Mouse (Mus musculus) hindbrain, embryonic 12.5 days (tissue): ENCODE measurements around the gene Otud5. TPM values are rescaled to one million over a fixed set of nuclear protein-coding genes. Genes with fewer than 3 reads are reported as not detected.
A peak's percentile ranks its signal among the peaks of the same experiment; 100 is the strongest.

Source experiments
- ATAC-seq: fragments of 200-750 bp; cut with Nextera tagmentation; 2 replicates; pipeline ENCODE4 v1.8.0; 2017; ENCODE audit warnings: moderate TSS enrichment; ENCODE audit not compliant: low FRiP score
- H3K27ac ChIP-seq: fragments of 300-500 bp; sonication (generic); 2 replicates; pipeline ENCODE4 v1.5.1; 2016; ENCODE audit warnings: mild to moderate bottlenecking
- H3K27me3 ChIP-seq: fragments of 300-500 bp; sonication (generic); 2 replicates; pipeline ENCODE4 v1.6.1; 2016; ENCODE audit warnings: mild to moderate bottlenecking
- H3K36me3 ChIP-seq: fragments of 300-500 bp; sonication (generic); 2 replicates; pipeline ENCODE4 v1.6.1; 2016; ENCODE audit warnings: mild to moderate bottlenecking
- H3K4me1 ChIP-seq: fragments of 300-500 bp; sonication (generic); 2 replicates; pipeline ENCODE4 v1.6.1; 2016
- H3K4me2 ChIP-seq: fragments of 300-500 bp; sonication (generic); replicated peaks from 2 replicates; pipeline ENCODE4 v1.6.1; 2016; ENCODE audit warnings: mild to moderate bottlenecking
- H3K4me3 ChIP-seq: fragments of 300-500 bp; sonication (generic); 2 replicates; pipeline ENCODE4 v1.5.1; 2016; ENCODE audit warnings: mild to moderate bottlenecking
- H3K9ac ChIP-seq: fragments of 300-500 bp; sonication (generic); 2 replicates; pipeline ENCODE4 v1.6.1; 2016; ENCODE audit warnings: mild to moderate bottlenecking, moderate library complexity
- H3K9me3 ChIP-seq: fragments of 300-500 bp; sonication (generic); replicated peaks from 2 replicates; pipeline ENCODE4 v1.6.1; 2016; ENCODE audit warnings: mild to moderate bottlenecking
- WGBS: fragments of 180-500 bp; shearing (Covaris S2); methylation state at CpG from one replicate; pipeline ENCODE4 v1.1.7; 2016; 5-methylcytosine and 5-hydroxymethylcytosine counted together
- polyA plus RNA-seq: library from polyadenylated mRNA; unstranded; fragments of >200 nt; fragmentation: Nextera tagmentation; extraction: Ambion mirVana; gene quantifications from 2 replicates; pipeline ENCODE4 v1.2.1, GENCODE M21; 2016

Otud5 gene
- polyA plus RNA-seq, 1 experiment from 2014 or later, result 60.8 TPM

GRCm38 (mm10) chrX:7859191-7859753 lies 18.1 kb downstream of the Otud5 start:
- no peak overlapping the region for H3K4me3 ChIP-seq
- 96% methylated on average over 3 of the region's 3 CpGs for WGBS
- H3K27me3 ChIP-seq, result no peaks in the 10 kb centered on the region
- no peaks in the 10 kb centered on the region for H3K36me3 ChIP-seq
- H3K9me3 ChIP-seq, result no peaks in the 10 kb centered on the region
- no peak overlapping the region for H3K27ac ChIP-seq
- no peak overlapping the region for H3K9ac ChIP-seq
- no peaks in the 10 kb centered on the region for H3K4me1 ChIP-seq
- ATAC-seq, result no peak
- no peak overlapping the region for H3K4me2 ChIP-seq

- WGBS, result 78% methylated on average over 1 of the region's 1 CpGs
- H3K36me3 ChIP-seq, result peaks cover 10% of the 10 kb centered on the region; the same call in 1 of the 2 replicates
These were observed 22.0 kb downstream of the Otud5 start for GRCm38 (mm10) chrX:7863181-7863580.

GRCm38 (mm10) chrX:7864551-7864950 lies 23.4 kb downstream of the Otud5 start:
- H3K9ac ChIP-seq, result no peak overlapping the region
- H3K27me3 ChIP-seq, result no peaks in the 10 kb centered on the region
- H3K4me1 ChIP-seq, result no peaks in the 10 kb centered on the region
- no peak overlapping the region for H3K4me3 ChIP-seq
- H3K4me2 ChIP-seq, result no peak overlapping the region
- ATAC-seq, result no peak
- H3K27ac ChIP-seq, result no peak overlapping the region
- whole genome bisulfite sequencing, result 83% methylated on average over 3 of the region's 3 CpGs
- H3K9me3 ChIP-seq, result no peaks in the 10 kb centered on the region
- peaks cover 10% of the 10 kb centered on the region; the same call in 1 of the 2 replicates for H3K36me3 ChIP-seq

More at GRCm38 (mm10) chrX:7863181-7863580, 22.0 kb downstream of the Otud5 start:
- no peaks in the 10 kb centered on the region for H3K27me3 ChIP-seq
- no peak for ATAC-seq
- no peak overlapping the region for H3K4me3 ChIP-seq
- H3K4me2 ChIP-seq, result no peak overlapping the region
- no peaks in the 10 kb centered on the region for H3K9me3 ChIP-seq
- no peaks in the 10 kb centered on the region for H3K4me1 ChIP-seq
- H3K9ac ChIP-seq, result no peak overlapping the region
- H3K27ac ChIP-seq, result no peak overlapping the region

GRCm38 (mm10) chrX:7865343-7865742 lies 24.2 kb downstream of the Otud5 start:
- no peaks in the 10 kb centered on the region for H3K9me3 ChIP-seq
- H3K4me2 ChIP-seq, result no peak overlapping the region
- no peaks in the 10 kb centered on the region for H3K4me1 ChIP-seq
- H3K27ac ChIP-seq, result no peak overlapping the region
- no peaks in the 10 kb centered on the region for H3K27me3 ChIP-seq
- no peak overlapping the region for H3K4me3 ChIP-seq
- H3K9ac ChIP-seq, result no peak overlapping the region
- no peak for ATAC-seq
- 67% methylated on average over 2 of the region's 2 CpGs for WGBS
- peaks cover 10% of the 10 kb centered on the region; the same call in 1 of the 2 replicates for H3K36me3 ChIP-seq

- H3K36me3 ChIP-seq, result peaks cover 10% of the 10 kb centered on the region; the same call in 1 of the 2 replicates
- no peaks in the 10 kb centered on the region for H3K27me3 ChIP-seq
- H3K4me3 ChIP-seq, result no peak overlapping the region
- H3K9ac ChIP-seq, result no peak overlapping the region
- no peak overlapping the region for H3K27ac ChIP-seq
- no peaks in the 10 kb centered on the region for H3K9me3 ChIP-seq
- no peak for ATAC-seq
- no peaks in the 10 kb centered on the region for H3K4me1 ChIP-seq
- 81% methylated on average over 2 of the region's 2 CpGs for WGBS
- no peak overlapping the region for H3K4me2 ChIP-seq
These were observed 24.6 kb downstream of the Otud5 start for GRCm38 (mm10) chrX:7865786-7866185.

GRCm38 (mm10) chrX:7867141-7867540 lies 26.0 kb downstream of the Otud5 start:
- WGBS, result 94% methylated on average over 1 of the region's 1 CpGs
- Histone ChIP-seq H3K4me1 (no peaks in the 10 kb centered on the region), H3K36me3 (peaks cover 10% of the 10 kb centered on the region; the same call in 1 of the 2 replicates), H3K27me3 (no peaks in the 10 kb centered on the region), H3K4me2 (no peak overlapping the region), H3K27ac (no peak overlapping the region), H3K9ac (no peak overlapping the region), H3K4me3 (no peak overlapping the region), H3K9me3 (no peaks in the 10 kb centered on the region)
- no peak for ATAC-seq

- Histone ChIP-seq H3K9ac (no peak overlapping the region), H3K36me3 (peaks cover 11% of the 10 kb centered on the region; the same call in 1 of the 2 replicates), H3K4me3 (no peak overlapping the region), H3K9me3 (no peaks in the 10 kb centered on the region), H3K4me1 (no peaks in the 10 kb centered on the region), H3K27ac (no peak overlapping the region), H3K27me3 (no peaks in the 10 kb centered on the region), H3K4me2 (no peak overlapping the region)
- no peak for ATAC-seq
- WGBS, result 32% methylated on average over 2 of the region's 2 CpGs
These were observed 27.3 kb downstream of the Otud5 start for GRCm38 (mm10) chrX:7868506-7868905.

GRCm38 (mm10) chrX:7869826-7870225 lies 28.7 kb downstream of the Otud5 start:
- Histone ChIP-seq H3K4me2 (no peak overlapping the region), H3K9me3 (no peaks in the 10 kb centered on the region), H3K27me3 (no peaks in the 10 kb centered on the region), H3K36me3 (peaks cover 18% of the 10 kb centered on the region; the same call in 1 of the 2 replicates), H3K4me3 (no peak overlapping the region), H3K4me1 (no peaks in the 10 kb centered on the region), H3K9ac (no peak overlapping the region), H3K27ac (no peak overlapping the region)
- WGBS, result 36% methylated on average over 3 of the region's 3 CpGs
- ATAC-seq, result no peak

- H3K27ac ChIP-seq, result peak within 1 kb of the TSS; percentile 32; the same call in 1 of the 2 replicates
- 17% methylated on average over 35 of the region's 38 CpGs for WGBS
These were observed 36.8 kb downstream of the Otud5 start, which contains the start of gene Pim2 for GRCm38 (mm10) chrX:7878007-7878419. Gene Pim2 (plus strand): TSS chrX:7878262.

GRCm38 (mm10) chrX:7878495-7878894 lies 37.3 kb downstream of the Otud5 start:
- ATAC-seq, result no peak; the same call in 1 of the 2 replicates
- H3K4me1 ChIP-seq, result peaks cover 9% of the 10 kb centered on the region; the same call in 1 of the 2 replicates
- H3K27me3 ChIP-seq, result no peaks in the 10 kb centered on the region
- 0 out of 2 replicates have a peak, but pooled peaks cover 7% of the 10 kb centered on the region for H3K36me3 ChIP-seq
- 12% methylated on average over 21 of the region's 21 CpGs for WGBS
- H3K4me2 ChIP-seq, result peak overlapping the region; percentile 80
- H3K9me3 ChIP-seq, result no peaks in the 10 kb centered on the region
- H3K9ac ChIP-seq, result peak overlapping the region; percentile 49
- H3K27ac ChIP-seq, result no peak overlapping the region
- peak overlapping the region; percentile 41 for H3K4me3 ChIP-seq

More at GRCm38 (mm10) chrX:7878007-7878419, 36.8 kb downstream of the Otud5 start, which contains the start of gene Pim2:
- ATAC-seq, result peak; percentile 86
- Histone ChIP-seq H3K4me3 (peak within 1 kb of the TSS; percentile 41), H3K4me2 (peak within 1 kb of the TSS; percentile 80), H3K27me3 (no peaks in the 10 kb centered on the region), H3K9me3 (no peaks in the 10 kb centered on the region), H3K36me3 (0 out of 2 replicates have a peak, but pooled peaks cover 8% of the 10 kb centered on the region), H3K9ac (peak within 1 kb of the TSS; percentile 49), H3K4me1 (peaks cover 9% of the 10 kb centered on the region; the same call in 1 of the 2 replicates)

- H3K4me2 ChIP-seq, result peak overlapping the region; percentile 80
- peaks cover 10% of the 10 kb centered on the region for H3K4me1 ChIP-seq
- peak; percentile 63 for ATAC-seq
- no peak overlapping the region for H3K27ac ChIP-seq
- H3K9ac ChIP-seq, result no peak overlapping the region
- no peaks in the 10 kb centered on the region for H3K27me3 ChIP-seq
- H3K9me3 ChIP-seq, result no peaks in the 10 kb centered on the region
- no peaks in the 10 kb centered on the region for H3K36me3 ChIP-seq
- WGBS, result 16% methylated on average over 11 of the region's 11 CpGs
- peak overlapping the region; percentile 13 for H3K4me3 ChIP-seq
These were observed 38.7 kb downstream of the Otud5 start for GRCm38 (mm10) chrX:7879819-7880218.

GRCm38 (mm10) chrX:7883841-7884567 lies 42.8 kb downstream of the Otud5 start, which contains the start of gene Slc35a2:
Gene Slc35a2 (plus strand): TSS chrX:7884028.
- peaks cover 7% of the 10 kb centered on the region for H3K4me1 ChIP-seq
- peak within 1 kb of the TSS; percentile 61 for H3K4me2 ChIP-seq
- H3K9me3 ChIP-seq, result no peaks in the 10 kb centered on the region
- 20% methylated on average over 49 of the region's 49 CpGs for WGBS
- no peaks in the 10 kb centered on the region for H3K27me3 ChIP-seq
- H3K36me3 ChIP-seq, result 0 out of 2 replicates have a peak, but pooled peaks cover 2% of the 10 kb centered on the region
- H3K9ac ChIP-seq, result peak within 1 kb of the TSS; percentile 54
- ATAC-seq, result peak; percentile 88
- H3K27ac ChIP-seq, result peak within 1 kb of the TSS; percentile 85
- peak within 1 kb of the TSS; percentile 53 for H3K4me3 ChIP-seq
